Mouse (Mus musculus) retina, embryonic 14.5 days (tissue): ENCODE measurements at regions not wholly inside any gene's neighbourhood (a gene's known extent, or its start where the extent isn't known, plus 50 kb on each side); places are given as distances from the start of the nearest gene placed in this dataset.
"Not testable (repeated sequence)": the region's sequence is repeated elsewhere in the genome, so short reads cannot be mapped to it uniquely, and the experiment has no call there.

Experiments
- DNase-seq: peaks from one replicate; pipeline ENCODE4 v3.0.0-alpha.2; 2015; ENCODE audit warnings: low spot score

DNA sequence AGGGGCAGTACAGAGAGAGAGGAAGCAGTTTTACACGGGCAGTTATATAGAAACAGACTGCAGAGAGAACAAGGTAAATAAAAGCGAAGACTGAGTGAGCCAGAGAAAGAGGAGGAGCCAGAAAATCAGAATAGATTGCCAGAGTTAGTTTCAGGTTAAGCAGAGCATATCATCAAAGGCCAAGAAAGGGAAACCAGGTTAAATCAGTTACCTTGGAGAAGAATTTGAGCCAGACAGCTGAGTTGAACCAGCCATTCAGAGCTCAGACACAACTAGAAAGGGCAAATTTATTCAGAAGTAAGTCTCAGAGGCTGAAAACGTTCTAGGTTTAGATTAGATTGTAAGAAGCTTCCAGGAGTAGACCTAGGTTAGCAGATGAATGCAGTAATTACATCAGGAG is 858.6 kb downstream of the Adgrl3 start:
- DNase-seq = no peak

DNA sequence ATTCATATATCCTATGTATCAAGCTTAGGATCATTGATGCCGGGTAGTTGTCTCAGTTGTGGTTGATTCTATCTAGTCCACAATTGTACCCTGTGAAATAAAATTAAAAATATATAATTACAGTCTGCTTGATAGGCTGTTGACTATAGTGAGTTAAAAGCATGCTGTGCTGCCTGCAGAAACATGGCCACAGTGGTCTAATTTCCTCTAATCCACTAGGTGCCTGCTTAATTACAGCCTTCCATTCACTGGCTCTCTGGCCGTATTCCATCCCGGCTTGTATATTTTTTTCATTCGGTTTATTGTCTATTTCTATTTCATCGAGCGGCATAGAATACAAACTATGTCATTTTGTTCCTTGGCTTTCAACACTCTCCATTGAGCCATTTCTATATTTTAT is 873.4 kb downstream of the Adgrl3 start:
- no peak for DNase-seq

DNA sequence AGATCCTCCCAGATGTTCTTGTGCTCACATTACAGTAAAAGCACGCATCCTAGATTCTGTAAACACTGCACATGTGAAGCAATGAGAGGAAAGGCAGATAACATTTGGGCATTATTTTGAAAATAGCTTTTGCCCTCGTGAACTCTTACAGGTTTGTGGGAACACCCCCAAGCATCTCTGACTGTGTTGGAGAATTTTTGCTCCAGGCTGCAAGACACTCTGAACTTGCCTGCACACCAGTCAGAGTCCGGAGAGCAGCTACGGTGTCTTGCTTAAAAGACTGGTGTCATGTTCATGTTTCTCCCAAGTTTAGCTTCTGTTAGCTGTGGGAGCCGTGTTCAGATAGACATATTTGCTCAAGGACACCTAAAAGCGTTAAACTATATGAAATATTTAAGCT is 889.4 kb downstream of the Adgrl3 start:
- DNase-seq = no peak

DNA sequence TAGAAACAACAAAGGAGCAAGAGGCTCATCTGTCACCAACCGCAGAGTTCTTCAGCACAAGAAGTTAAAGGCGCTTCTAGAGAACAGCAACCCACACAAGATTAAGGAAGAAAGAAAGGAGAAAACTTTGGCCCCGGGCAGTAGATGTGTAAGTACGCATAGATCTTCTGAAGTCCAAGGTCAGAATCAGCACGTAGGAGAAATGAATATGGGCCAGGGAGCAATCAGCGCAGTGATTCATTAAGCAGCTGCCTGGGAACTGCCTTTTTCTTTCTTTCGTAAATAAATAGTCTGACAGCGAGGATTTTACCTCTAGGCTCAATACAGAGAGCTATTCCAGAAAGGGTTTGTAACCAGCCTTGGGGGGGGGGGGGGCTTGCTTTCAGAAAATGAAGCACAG is 890.0 kb downstream of the Adgrl3 start:
- DNase-seq = no peak

DNA sequence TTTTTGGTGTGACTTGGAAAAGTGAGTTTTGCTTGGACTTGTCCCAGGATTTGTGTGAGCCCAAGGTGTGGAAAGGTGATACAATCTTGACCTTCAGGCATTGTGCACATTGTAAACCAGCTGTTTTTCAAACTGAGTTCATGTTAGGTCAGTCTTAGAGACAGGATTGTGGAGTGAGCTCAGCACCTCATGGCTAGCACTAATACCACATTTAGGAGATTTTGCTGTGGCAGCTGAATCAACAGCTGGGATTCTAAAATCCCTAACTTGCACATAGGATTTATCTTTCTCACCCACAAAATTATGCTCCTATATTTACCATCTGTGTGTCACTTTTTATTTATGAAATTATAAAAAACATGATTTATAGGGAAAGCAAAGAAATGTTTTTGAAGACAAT is 896.7 kb downstream of the Adgrl3 start:
- no peak for DNase-seq

DNA sequence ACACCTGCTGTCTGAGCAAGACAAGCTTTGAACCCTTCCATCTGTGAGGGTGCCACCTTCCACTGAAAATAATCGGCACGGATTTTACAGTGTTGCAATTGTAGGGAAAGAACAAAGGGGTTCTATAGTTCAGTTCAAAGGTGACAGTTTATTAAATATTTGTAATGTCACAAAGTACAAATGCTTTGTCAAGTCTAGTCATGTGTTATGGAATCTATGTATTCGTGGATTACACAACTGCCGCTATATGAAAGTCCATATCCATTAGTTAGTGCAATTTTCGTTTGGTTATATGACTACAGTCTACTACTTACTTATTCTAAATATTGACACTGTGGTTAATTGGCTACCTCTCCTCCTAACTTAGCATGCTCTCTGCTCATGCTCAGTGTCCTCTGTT is 920.9 kb downstream of the Adgrl3 start:
- no peak for DNase-seq

DNA sequence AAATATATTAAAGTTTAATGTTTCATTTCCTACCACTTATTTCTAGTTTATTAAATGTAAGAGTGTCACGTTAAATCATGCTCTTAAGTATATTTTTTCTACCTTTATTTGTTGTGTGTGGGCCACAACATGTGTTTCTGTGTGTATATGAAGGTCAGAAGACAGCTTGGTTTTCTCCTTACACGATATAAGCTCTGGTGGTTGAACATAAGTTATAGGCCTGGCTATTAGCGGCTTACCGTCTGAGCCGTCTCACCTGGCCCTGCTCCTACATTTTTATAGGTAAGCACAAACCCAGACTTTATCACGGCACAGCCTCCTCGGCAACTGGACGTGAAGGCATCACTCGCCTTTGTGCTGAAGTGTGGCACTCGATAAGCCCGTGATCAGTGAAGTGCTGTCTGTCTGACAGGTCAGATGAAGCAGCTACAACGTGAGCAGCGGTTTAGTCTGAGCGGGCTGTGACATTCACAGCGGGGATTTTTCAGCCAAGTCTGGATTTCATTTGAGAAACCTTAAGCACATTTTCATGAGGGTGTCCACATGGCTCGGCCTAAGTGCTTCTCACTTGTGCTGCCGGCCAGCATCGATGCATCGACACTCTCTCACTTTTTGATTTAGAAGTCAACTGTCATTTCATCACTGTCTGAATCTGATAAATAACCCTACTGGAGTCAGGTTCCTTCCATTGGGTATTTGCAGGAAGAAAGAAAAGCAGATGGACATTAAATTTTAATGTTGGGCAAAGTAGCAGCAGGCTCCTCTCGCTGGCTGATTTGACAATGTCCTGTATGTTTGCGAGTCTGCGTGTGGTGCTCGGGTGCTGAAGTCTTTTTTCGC is 950.0 kb downstream of the Adgrl3 start:
- peak; percentile 39 for DNase-seq

DNA sequence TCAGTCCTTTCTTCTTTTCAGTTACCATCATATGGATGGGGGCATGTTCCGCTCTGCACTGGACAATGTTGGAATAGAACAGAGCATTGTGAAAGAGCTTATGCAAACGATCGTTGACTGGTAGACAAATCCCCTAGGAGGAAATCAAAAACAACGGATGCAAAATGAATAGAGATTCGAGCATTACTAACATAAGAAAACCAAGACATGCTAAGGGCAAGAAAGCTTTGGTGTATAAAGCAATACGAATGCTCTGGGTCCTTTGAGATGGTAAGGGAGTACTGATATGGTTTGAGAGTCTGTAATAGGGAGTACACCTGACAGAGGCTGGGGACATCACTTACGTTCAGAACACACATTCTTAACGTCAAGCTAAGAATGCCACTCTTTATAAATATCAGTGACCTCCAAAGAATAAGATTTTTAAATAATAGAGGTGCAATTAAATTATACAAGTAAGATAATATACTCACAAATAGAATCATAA is 950.6 kb downstream of the Adgrl3 start:
- no peak for DNase-seq

DNA sequence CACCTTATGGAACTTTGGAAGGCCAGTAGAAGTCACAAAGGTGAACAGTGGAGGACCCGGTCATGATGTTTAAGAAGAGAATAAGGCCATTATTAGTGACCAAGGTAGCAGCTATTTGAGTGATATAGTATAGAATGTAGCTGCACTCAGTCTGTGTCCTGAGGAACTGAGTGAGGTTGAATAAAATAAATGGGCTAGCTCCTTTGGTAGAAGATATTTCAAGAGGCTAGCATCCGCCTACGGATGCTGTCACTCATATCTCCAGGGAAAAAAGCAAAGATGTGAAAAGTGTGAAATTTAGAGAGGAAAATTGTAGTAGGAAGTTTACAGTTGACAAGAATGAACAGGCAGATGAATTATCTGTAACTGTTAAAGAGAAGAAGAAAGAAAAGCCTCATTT is 956.6 kb downstream of the Adgrl3 start:
- no peak for DNase-seq

DNA sequence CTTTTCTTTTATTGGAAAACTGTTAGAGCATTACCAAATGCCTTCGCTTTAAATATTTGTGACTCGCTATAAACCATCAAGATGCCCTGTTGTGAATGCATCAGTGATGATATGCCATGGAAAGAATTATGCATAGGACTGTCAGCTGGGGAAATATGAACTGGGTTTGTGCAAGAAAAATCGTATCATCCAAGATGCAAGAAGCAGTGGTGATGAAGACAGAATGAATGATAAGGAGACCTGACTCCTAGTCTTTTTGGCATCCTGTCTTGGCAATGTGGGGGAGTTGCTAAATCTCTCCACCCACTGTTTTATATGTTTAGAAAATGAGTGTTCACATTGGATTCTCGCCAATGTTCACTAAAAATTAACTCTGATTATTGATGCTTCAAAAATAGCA is 963.4 kb downstream of the Adgrl3 start:
- no peak for DNase-seq

DNA sequence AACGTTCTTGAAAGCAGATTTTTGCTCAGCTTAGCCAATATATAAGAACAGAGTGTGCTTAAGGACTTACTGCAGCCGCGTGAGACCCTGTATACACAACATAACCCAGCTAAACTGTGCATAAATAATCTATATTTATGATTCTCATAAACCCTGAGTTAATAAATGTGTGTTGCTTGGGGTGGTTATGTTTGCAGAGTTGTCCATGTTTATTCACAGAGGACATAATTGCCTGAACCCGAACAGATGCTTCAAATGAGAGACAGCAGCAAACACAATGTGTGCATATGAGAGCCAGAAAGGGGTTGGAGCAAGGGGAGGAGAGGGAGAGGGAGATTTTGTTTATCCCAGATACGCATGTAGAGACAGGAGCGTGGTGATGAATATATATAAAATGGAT is 968.1 kb downstream of the Adgrl3 start:
- DNase-seq = no peak

DNA sequence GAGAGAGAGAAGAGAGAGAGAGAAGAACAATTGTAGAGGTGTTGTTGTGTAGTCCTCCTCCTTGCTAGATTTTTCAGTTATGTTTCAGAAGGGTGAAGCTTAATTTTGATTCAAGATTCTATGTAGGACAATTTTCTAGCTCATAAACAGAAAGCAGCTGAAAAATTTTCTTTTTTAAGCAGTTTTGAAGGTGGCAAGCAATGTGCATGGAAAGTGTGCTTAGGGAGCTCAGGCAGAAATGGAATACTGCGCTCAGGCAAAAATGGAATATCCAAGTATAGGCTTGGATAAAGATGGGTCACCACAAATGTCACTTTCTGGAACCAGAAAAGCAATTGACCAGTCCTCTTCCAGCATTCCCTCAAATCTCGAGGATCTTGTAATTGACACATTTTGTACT is 988.0 kb downstream of the Adgrl3 start:
- DNase-seq = no peak

DNA sequence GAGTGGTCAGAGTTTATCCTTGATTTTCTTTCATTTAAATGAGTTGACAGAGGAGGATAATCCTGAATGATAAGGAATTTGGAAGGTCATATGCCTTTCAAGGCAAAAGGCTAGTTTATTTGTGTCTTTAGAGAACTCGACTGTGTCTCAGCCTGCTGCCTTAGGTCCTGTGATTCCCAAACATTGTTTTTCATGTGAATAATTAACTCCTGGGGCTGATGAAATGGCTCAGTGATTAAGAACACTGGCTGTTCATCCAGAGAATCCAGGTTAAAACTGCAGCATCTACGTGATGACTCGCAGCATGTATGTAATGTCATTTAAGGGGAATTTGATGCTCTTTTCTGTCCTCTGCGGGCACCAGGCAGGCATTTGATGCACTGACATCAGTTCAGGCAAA is 1004.2 kb downstream of the Adgrl3 start:
- DNase-seq = no peak

DNA sequence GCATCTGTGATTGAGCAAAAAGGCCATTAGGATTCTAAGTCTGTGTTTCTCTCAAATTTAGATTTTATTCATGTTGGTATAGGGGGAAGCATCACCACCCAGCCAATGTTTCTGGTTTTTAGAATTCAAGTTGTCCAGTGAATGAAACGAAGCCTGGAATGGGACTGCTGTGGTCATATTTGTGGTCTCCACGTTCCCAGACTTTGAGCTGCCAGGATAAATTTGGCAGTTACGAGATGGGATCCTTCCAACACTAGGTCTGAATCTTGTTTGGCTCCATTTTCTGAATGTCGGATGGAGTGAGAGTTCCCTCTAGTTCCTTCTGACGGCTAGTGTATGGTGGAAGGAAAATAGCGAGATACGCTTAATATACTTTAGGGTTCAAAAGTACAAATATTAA is 1014.8 kb downstream of the Adgrl3 start:
- DNase-seq = no peak

DNA sequence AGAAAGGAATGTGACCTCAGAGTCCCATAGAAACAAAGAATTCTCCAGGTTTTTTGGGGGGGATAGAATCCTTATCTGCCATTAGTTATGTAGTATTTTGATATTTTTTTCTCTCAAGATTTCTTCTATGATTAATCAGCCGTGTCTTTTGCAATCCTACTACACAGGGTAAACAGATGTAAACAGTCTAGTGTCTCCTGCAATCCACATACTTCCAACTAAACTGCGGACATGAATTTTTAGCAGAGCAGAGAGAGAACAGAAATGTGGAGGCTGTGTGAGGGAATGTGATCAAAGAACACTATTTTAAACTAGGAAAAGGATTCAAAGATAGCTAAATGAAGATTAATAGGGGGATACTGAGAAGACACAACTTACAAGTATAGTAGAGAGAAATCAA is 1026.2 kb downstream of the Adgrl3 start:
- no peak for DNase-seq

DNA sequence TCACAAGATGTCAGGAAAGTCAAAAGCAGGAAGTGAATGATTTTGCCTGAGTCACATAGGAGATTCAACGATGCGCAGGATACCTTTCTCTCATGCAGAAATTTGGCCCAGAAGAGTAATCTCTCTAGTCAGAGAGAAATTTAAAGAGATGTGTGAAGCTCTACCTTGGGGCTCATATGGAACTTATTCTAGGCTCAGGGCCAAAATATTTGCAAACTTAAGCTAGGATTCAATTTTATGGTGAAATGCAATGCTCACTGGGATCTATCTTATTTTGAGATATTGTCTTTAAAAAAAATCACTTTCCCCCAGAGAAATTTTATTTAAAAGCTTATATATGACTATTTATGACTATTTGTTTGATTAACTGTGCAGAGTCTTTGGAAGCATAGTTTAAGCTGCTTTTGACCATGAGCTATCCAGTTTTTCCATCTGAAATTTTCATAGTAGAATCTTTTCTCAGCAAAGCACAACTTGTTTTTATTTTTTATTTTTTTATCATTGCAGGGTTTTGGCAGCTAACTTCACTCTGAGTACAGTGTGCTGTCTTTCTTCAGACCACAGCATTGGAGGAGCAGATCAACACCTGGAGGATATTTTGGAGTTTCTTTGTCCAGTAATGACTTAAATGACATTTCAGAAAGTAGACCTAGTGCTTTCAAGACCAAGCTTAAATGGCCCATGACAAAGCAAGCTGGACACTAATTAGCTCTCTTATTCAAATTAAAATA is 1039.3 kb downstream of the Adgrl3 start:
- no peak for DNase-seq

DNA sequence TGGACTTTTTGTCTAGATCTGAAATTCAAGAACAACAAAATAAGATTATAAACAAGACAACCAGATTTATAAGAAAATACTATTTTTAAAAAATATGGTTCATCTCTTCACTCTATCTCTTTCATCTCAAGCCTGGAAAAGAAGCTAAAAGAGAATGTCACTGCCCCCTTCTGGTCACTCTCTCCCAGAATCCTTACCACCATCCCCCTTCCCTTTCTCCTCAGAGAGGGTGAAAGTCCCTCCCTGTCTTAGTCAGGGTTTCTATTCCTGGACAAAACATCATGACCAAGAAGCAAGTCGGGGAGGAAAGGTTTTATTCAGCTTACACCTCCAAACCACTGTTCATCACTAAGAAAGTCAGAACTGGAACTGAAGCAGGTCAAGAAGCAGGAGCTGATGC is 1040.7 kb downstream of the Adgrl3 start:
- peak; percentile 50 for DNase-seq

DNA sequence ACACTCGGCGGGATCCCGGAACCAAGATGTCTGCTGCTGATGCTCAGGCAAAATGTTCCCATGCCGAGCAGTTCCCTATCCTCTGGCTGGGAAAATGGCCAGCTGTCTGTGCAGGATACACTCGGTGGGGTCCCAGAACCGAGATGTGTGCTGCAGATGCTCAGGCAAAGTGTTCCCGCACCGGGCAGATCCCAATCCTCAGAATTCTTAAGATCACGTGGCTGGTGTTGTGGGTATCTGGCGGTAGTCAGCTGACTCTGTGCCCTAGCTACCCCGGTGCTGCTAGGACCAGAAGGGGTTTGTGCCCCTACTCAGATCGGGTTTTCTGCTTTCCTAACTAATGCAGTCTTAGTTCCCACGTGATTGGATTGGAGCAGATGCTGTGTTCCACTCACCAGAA is 1049.3 kb downstream of the Adgrl3 start:
- DNase-seq = not testable (repeated sequence)

DNA sequence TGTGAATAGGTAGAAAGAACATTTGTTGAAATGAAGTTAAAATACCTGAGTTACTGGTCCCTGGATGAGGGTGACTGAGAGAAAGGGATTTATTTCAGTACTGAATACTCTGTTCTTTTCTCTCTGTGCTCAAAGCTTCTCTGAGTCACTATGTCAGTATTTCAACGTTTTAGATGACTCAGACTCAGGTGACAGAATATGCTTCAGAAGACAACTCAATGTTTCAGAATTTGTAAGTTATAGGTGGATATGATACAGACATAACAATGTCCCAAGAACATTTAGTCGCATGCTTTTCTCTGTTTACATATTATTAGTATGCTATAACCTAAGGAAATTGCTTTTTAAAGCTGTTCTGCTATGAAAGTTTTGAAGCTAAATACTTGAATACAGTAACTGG is 1069.5 kb downstream of the Adgrl3 start:
- no peak for DNase-seq

DNA sequence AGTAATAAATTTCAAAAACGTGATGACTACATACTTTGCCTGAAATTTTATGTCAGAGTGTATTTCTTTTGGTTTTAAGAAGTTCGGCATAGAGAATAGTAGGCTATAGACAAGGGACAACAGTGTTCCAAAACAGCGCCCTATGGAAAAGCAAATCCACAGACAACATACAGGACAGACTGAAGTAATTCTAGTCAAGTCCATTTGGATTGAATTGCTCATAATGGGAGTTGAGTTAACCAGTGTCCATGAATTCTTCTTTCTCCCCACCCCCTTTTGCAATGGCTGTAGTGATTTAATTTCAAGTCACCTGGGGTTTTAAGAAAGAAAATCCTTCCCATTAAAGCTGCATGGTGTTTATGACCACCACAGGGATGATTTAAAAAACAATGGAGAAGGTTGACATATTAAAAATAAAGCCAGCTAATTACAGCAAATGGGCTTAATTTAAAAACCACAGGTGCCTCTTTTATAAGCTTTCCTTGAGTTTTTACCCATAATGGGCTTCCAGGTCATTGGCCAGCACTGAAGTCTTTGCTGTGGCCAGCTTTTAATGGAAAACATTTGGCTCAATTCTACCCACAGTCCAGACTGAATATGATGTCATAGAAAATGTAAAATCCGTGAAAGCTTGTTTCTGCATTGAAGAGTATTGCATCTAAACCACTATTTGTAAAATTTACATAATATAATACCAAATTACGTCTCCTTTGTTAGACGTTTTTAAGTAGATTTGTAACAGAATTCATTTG is 1083.3 kb downstream of the Adgrl3 start:
- no peak for DNase-seq

DNA sequence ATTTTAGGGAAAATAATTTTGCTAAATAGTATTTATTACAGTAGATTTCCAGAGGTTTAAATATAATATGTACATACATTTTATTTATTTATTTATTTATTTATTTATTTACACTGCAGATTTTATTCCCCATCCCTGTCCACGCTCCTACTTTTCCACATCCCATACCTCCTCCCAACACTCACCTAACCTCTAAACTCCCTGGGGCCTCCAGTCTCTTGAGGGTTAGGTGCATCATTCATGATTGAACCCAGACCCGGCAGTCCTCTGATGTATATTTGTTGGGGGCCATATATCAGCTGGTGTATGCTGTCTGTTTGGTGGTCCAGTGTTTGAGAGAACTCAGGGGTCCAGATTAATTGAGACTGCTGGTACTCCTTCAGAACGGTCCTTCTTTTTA is 1083.9 kb downstream of the Adgrl3 start:
- DNase-seq = no peak

DNA sequence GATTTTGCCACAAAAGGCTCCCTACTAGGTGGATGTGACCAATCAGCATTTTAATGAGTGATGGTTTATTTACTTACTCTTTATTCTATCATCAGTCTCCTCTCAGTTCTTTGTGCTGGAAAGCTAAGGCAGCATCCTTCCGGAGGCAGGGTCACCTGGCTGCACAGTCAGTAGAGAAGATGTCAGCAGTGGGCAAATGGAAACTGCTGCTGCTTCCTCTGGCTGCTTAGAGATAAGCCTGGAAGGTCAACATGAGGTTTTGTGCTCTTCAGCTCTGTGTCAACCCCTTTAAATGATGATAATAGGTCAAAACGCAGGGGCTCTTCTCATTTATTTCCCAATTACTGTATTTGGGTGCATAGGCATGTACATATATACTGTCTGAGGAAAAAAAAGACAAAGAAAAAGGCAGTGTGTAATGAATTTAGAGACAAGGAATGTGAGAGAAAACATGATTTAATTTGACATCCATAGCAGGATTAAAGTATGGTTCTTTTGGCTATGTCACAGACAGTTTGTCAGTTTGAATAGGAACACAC is 1106.1 kb downstream of the Adgrl3 start:
- DNase-seq = peak; percentile 64

DNA sequence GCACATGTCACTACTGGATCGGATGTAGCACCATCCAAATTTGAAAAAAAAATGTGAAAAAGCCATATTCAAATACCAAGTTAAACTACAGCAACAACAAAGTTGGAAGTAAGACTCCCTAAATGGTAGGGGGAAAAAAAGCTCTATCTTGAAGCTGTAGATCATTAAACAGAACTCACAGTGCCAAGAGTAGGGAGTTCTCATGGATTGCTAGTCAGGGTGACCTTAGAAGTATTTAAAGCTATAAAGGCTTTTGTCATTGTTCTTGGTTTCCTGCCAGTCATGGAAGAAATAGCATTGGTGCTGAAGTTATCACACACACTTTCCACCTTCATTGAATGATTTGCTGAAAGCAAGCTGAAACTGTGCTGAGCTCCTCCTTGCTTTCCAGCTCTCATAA is 1122.1 kb downstream of the Adgrl3 start:
- no peak for DNase-seq
